Mouse (Mus musculus): ENCODE results near the gene Cwc22. TPM values are rescaled to one million over a fixed set of nuclear protein-coding genes. Genes with fewer than 3 reads are reported as not detected.
"Not testable (repeated sequence)": the region's sequence is repeated elsewhere in the genome, so short reads cannot be mapped to it uniquely, and the experiment has no call there.

Gene Cwc22
- polyA plus RNA-seq, 1 experiment from 2014 or later, result 18.6 TPM

DNA sequence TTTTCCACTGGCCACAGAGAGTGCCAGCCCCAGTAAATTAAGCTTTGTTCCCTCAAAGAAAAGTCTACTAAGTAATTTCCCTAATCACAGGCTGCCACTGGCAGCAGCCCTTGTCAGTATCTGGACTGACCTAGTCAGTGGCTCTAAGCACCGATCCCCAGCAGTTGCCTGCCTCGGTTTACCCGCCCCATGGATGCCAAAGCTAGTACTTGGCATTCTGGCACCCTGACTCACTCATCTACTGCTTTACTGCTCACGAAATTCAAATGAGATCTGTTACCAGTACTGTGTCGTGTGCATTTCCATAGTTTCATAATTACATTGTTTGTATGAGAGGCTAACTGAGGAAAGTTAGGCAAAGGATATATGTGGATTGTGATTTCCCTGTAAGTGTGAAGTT lies 44.9 kb downstream of the Cwc22 start:
- no peak for ATAC-seq (replicated peaks; ENCODE audit: extremely low read depth, insufficient read depth, low FRiP score)
- H3K9ac ChIP-seq (ENCODE audit: low read length), result no peak overlapping the region
- no peaks in the 10 kb centered on the region for H3K4me1 ChIP-seq (ENCODE audit: control insufficient read depth, insufficient read depth, low read length)
- H3K4me3 ChIP-seq (ENCODE audit: low read length), result no peak overlapping the region
- H3K9me3 ChIP-seq (replicated peaks; ENCODE audit: control insufficient read depth, low read length), result no peaks in the 10 kb centered on the region
- H3K27ac ChIP-seq (ENCODE audit: low read length), result no peak overlapping the region
- 92% methylated on average over 5 of the region's 5 CpGs for WGBS
- peaks cover 38% of the 10 kb centered on the region for H3K36me3 ChIP-seq (ENCODE audit: control insufficient read depth, insufficient read depth)
- H3K4me2 ChIP-seq (ENCODE audit: low read depth, low read length), result no peak overlapping the region
- H3K27me3 ChIP-seq (ENCODE audit: control insufficient read depth, insufficient read depth, low read length), result no peaks in the 10 kb centered on the region

DNA sequence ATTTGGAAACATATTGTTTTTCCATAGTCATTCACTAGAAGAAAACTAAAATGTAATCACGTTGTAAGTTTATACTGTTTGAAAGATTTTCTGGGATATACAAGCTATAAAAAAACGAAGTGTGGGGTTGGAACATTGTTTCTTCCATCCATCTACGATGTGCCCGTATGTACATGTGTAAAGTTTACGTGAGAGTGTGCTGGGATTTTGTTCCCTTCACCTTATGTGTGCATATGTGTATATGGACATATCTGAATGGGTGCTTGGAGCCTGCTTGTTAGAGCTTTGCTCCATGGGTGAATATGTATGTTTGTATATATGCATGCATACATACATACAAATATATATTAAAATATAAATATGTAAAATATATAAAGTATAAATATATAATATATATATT lies 45.4 kb downstream of the Cwc22 start:
- no peak overlapping the region for H3K27ac ChIP-seq (ENCODE audit: low read length)
- no peak for ATAC-seq (replicated peaks; ENCODE audit: extremely low read depth, insufficient read depth, low FRiP score)
- H3K27me3 ChIP-seq (ENCODE audit: control insufficient read depth, insufficient read depth, low read length), result no peaks in the 10 kb centered on the region
- H3K4me1 ChIP-seq (ENCODE audit: control insufficient read depth, insufficient read depth, low read length), result no peaks in the 10 kb centered on the region
- H3K36me3 ChIP-seq (ENCODE audit: control insufficient read depth, insufficient read depth), result peaks cover 38% of the 10 kb centered on the region
- H3K4me3 ChIP-seq (ENCODE audit: low read length), result no peak overlapping the region
- H3K4me2 ChIP-seq (ENCODE audit: low read depth, low read length), result no peak overlapping the region
- WGBS, result 98% methylated on average over 5 of the region's 5 CpGs
- H3K9me3 ChIP-seq (replicated peaks; ENCODE audit: control insufficient read depth, low read length), result no peaks in the 10 kb centered on the region
- H3K9ac ChIP-seq (ENCODE audit: low read length), result no peak overlapping the region

DNA sequence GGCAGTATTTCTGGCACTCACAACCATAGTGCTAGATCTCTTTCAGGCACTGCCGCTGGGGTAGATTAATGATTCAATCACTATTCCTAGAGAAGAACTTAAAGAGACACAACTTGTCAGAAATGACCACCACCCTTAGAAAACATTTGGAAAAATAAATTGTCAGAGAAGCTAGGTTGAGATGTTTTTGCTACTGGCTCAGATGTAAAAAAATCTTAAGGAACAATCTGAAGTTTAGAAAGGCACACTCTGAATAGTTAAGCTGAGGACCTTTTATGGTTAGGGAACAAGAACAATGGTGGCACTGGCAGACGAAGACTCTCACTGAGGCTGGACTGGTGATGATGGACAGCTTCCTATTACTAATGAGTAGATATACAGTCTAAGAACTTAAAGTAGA lies 46.1 kb downstream of the Cwc22 start:
- no peak overlapping the region for H3K4me2 ChIP-seq (ENCODE audit: low read depth, low read length)
- peaks cover 38% of the 10 kb centered on the region for H3K36me3 ChIP-seq (ENCODE audit: control insufficient read depth, insufficient read depth)
- H3K27me3 ChIP-seq (ENCODE audit: control insufficient read depth, insufficient read depth, low read length), result no peaks in the 10 kb centered on the region
- no peak overlapping the region for H3K9ac ChIP-seq (ENCODE audit: low read length)
- H3K4me3 ChIP-seq (ENCODE audit: low read length), result no peak overlapping the region
- H3K9me3 ChIP-seq (replicated peaks; ENCODE audit: control insufficient read depth, low read length), result no peaks in the 10 kb centered on the region
- no peak overlapping the region for H3K27ac ChIP-seq (ENCODE audit: low read length)
- WGBS, result 82% methylated on average over 2 of the region's 2 CpGs
- no peaks in the 10 kb centered on the region for H3K4me1 ChIP-seq (ENCODE audit: control insufficient read depth, insufficient read depth, low read length)
- ATAC-seq (replicated peaks; ENCODE audit: extremely low read depth, insufficient read depth, low FRiP score), result no peak

DNA sequence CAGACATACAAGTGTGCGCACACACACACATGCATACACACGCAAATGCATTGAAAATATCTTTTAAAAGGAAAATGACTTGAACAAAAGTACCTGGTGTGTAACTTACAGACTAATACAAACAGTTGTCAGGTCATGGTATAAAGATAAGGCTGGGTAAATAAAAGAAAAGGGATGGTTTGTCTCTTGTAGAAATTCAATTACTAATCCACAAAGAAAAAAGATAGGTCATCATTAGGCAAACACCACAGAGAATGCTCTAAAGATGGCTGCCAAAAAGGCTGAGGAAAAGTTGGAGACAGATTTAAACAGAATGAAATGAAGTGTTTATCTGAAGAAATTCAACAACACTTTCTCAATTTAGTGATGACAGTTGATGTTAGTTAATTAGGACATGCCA lies 47.7 kb downstream of the Cwc22 start:
- Histone ChIP-seq H3K36me3 (ENCODE audit: control insufficient read depth, insufficient read depth) (peaks cover 40% of the 10 kb centered on the region), H3K9ac (ENCODE audit: low read length) (no peak overlapping the region), H3K27ac (ENCODE audit: low read length) (no peak overlapping the region), H3K27me3 (ENCODE audit: control insufficient read depth, insufficient read depth, low read length) (no peaks in the 10 kb centered on the region), H3K9me3 (replicated peaks; ENCODE audit: control insufficient read depth, low read length) (no peaks in the 10 kb centered on the region), H3K4me3 (ENCODE audit: low read length) (no peak overlapping the region), H3K4me2 (ENCODE audit: low read depth, low read length) (no peak overlapping the region), H3K4me1 (ENCODE audit: control insufficient read depth, insufficient read depth, low read length) (no peaks in the 10 kb centered on the region)
- 98% methylated on average over 2 of the region's 2 CpGs for WGBS
- no peak for ATAC-seq (replicated peaks; ENCODE audit: extremely low read depth, insufficient read depth, low FRiP score)

DNA sequence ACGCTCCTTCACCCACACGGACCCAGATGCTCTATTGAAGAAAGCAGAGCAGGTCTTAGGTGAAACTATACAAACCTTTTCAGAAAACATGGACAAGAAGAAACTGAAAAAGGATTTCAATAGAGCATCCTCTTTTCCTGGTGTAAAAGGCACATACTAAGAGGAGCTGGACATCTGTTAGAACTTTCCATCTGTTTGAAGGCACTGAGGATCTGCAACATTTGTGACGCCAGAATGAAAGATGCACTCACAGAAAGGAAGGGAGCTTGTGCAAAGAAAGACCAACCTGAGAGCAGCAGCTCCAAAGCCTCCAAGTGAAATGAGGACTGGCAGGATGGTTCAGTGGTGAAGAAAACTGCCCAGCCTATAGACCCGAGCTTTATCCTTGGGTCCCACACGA lies 48.2 kb downstream of the Cwc22 start:
- Histone ChIP-seq H3K4me2 (ENCODE audit: low read depth, low read length) (no peak overlapping the region), H3K27ac (ENCODE audit: low read length) (no peak overlapping the region), H3K4me3 (ENCODE audit: low read length) (no peak overlapping the region), H3K36me3 (ENCODE audit: control insufficient read depth, insufficient read depth) (peaks cover 37% of the 10 kb centered on the region), H3K9ac (ENCODE audit: low read length) (no peak overlapping the region), H3K27me3 (ENCODE audit: control insufficient read depth, insufficient read depth, low read length) (no peaks in the 10 kb centered on the region), H3K4me1 (ENCODE audit: control insufficient read depth, insufficient read depth, low read length) (no peaks in the 10 kb centered on the region), H3K9me3 (replicated peaks; ENCODE audit: control insufficient read depth, low read length) (no peaks in the 10 kb centered on the region)
- ATAC-seq (replicated peaks; ENCODE audit: extremely low read depth, insufficient read depth, low FRiP score), result no peak
- 86% methylated on average over 5 of the region's 5 CpGs for WGBS

DNA sequence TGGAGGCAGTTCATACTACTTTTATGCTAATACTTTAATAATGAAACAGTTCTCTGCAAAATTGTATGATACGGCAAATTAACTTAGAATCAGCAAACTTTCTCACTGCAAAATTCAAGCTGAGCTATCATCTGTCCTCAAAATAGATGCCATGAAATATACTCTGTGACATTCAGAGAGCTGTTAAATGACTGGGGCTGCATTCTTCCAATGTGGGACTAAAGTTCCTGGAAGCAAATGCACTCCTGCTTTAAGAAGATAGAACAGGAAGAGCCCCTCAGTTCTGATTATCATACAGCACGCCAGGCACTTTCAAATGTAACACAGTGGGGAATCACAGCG lies 48.6 kb downstream of the Cwc22 start:
- Histone ChIP-seq H3K27me3 (ENCODE audit: control insufficient read depth, insufficient read depth, low read length) (no peaks in the 10 kb centered on the region), H3K27ac (ENCODE audit: low read length) (no peak overlapping the region), H3K4me1 (ENCODE audit: control insufficient read depth, insufficient read depth, low read length) (no peaks in the 10 kb centered on the region), H3K36me3 (ENCODE audit: control insufficient read depth, insufficient read depth) (peaks cover 36% of the 10 kb centered on the region), H3K4me2 (ENCODE audit: low read depth, low read length) (no peak overlapping the region), H3K9ac (ENCODE audit: low read length) (no peak overlapping the region), H3K9me3 (replicated peaks; ENCODE audit: control insufficient read depth, low read length) (no peaks in the 10 kb centered on the region), H3K4me3 (ENCODE audit: low read length) (no peak overlapping the region)
- 92% methylated on average over 3 of the region's 3 CpGs for WGBS
- ATAC-seq (replicated peaks; ENCODE audit: extremely low read depth, insufficient read depth, low FRiP score), result no peak

DNA sequence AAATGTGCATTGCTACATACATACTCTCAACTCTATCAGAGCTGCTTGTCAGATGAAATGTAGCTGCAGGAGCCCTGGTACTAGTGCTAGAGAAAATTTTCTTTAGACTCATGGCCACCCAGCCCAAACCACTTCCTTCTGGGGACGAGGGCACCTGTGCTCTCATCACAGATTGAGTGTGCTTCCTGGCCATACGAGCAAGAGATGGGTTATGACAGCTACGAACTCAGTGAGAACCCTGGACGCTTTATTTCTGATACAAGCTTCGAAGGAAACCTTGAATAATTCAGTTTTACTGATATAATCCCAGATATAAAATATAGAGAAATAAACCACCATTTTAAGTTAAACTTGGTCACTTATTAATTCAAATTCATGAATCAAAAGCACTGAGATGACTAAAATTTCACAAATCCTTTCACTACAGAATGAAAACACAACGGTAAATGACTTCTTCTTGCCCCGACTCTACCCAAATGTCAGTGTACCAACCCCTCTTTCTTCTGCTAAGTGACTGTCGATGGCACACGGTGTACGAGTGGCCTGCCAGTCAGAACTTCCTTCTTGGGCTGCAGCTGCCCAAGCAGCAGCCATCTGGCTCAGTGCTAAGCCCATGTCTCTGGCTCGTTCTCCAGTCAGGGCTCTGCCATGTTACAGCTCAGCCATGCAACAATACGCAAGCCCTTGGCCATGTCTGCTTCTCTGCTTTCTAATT lies 49.2 kb downstream of the Cwc22 start:
- H3K27me3 ChIP-seq (ENCODE audit: control insufficient read depth, insufficient read depth, low read length), result no peaks in the 10 kb centered on the region
- ATAC-seq (replicated peaks; ENCODE audit: extremely low read depth, insufficient read depth, low FRiP score), result no peak
- H3K4me2 ChIP-seq (ENCODE audit: low read depth, low read length), result no peak overlapping the region
- no peak overlapping the region for H3K27ac ChIP-seq (ENCODE audit: low read length)
- no peak overlapping the region for H3K4me3 ChIP-seq (ENCODE audit: low read length)
- WGBS, result 89% methylated on average over 12 of the region's 12 CpGs
- no peak overlapping the region for H3K9ac ChIP-seq (ENCODE audit: low read length)
- H3K9me3 ChIP-seq (replicated peaks; ENCODE audit: control insufficient read depth, low read length), result no peaks in the 10 kb centered on the region
- no peaks in the 10 kb centered on the region for H3K4me1 ChIP-seq (ENCODE audit: control insufficient read depth, insufficient read depth, low read length)
- peaks cover 32% of the 10 kb centered on the region for H3K36me3 ChIP-seq (ENCODE audit: control insufficient read depth, insufficient read depth)

DNA sequence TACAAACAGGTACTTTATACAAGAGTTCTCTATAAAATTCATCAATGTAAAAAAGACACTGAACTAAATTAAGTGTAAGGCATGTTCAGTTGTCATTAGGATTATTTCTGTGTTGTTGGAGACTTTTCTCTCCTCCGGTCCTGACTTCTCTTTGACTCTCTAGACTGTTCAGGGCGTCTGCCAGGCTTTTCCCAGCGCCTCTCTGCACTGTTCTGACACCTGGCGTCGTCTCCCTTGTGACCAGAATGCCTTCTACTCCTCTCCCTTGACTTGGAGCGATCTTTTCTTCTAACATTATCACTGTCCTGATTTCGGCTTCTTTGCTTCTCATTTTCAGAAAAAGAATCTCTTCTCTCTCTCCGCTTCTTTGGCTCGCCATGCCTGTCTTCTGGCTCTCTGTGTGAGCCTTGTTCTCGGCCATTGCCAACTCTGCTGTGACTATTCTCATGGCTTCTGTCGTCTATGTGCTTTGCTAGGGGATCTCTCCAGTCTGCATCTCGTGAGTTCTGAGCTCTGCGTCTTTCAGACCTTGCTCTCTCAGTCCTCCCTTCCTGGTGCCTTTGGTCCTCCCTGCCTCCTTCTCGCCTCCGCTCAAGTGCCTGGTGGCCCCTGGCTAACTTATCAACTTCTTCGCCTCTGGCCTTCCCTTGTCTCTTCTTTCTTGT lies 50.1 kb downstream of the Cwc22 start:
- H3K9ac ChIP-seq (ENCODE audit: low read length); H3K27ac ChIP-seq (ENCODE audit: low read length); ATAC-seq (replicated peaks; ENCODE audit: extremely low read depth, insufficient read depth, low FRiP score); H3K4me1 ChIP-seq (ENCODE audit: control insufficient read depth, insufficient read depth, low read length); H3K4me2 ChIP-seq (ENCODE audit: low read depth, low read length); H3K27me3 ChIP-seq (ENCODE audit: control insufficient read depth, insufficient read depth, low read length); H3K9me3 ChIP-seq (replicated peaks; ENCODE audit: control insufficient read depth, low read length); H3K4me3 ChIP-seq (ENCODE audit: low read length): not testable (repeated sequence)
- WGBS, result 92% methylated on average over 16 of the region's 16 CpGs
- peaks cover 29% of the 10 kb centered on the region for H3K36me3 ChIP-seq (ENCODE audit: control insufficient read depth, insufficient read depth)

DNA sequence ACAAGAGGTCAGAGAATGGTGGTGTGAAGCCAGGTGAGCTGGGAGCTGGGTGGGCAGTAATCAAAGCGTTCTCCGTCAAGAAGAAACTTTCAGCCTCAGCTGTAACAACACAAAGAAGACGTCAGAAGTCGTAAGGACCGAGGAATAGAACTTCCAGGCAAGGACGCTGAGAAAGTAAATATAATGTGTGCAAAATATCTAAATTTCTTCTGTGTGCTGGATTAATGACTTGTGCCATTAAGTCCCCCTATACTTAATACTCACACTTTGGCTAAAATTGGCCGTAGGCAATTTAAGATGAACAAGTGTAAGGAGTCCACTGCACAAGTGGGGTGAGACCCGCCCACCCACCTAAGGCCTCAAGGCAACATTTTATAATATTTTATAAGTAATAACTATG lies 51.3 kb downstream of the Cwc22 start:
- H3K27me3 ChIP-seq (ENCODE audit: control insufficient read depth, insufficient read depth, low read length), result no peaks in the 10 kb centered on the region
- H3K9ac ChIP-seq (ENCODE audit: low read length), result no peak overlapping the region
- 89% methylated on average over 8 of the region's 8 CpGs for WGBS
- H3K9me3 ChIP-seq (replicated peaks; ENCODE audit: control insufficient read depth, low read length), result no peaks in the 10 kb centered on the region; the same call in 1 of the 2 replicates
- ATAC-seq (replicated peaks; ENCODE audit: extremely low read depth, insufficient read depth, low FRiP score), result no peak
- no peak overlapping the region for H3K4me2 ChIP-seq (ENCODE audit: low read depth, low read length)
- H3K36me3 ChIP-seq (ENCODE audit: control insufficient read depth, insufficient read depth), result peaks cover 29% of the 10 kb centered on the region
- no peak overlapping the region for H3K27ac ChIP-seq (ENCODE audit: low read length)
- no peaks in the 10 kb centered on the region for H3K4me1 ChIP-seq (ENCODE audit: control insufficient read depth, insufficient read depth, low read length)
- H3K4me3 ChIP-seq (ENCODE audit: low read length), result no peak overlapping the region

Measured in heart, embryonic 16.5 days (tissue).